Mouse (Mus musculus) kidney, postnatal 0 days (tissue): ENCODE measurements around the gene Afmid. TPM values are rescaled to one million over a fixed set of nuclear protein-coding genes. Genes with fewer than 3 reads are reported as not detected.
A peak's percentile ranks its signal among the peaks of the same experiment; 100 is the strongest.

Experiments
- ATAC-seq: fragments of 200-750 bp; cut with Nextera tagmentation; replicated peaks from 2 replicates; pipeline ENCODE4 v1.8.0; 2017; ENCODE audit warnings: low read depth, moderate number of reproducible peaks, moderate TSS enrichment, moderate library complexity; ENCODE audit not compliant: low FRiP score
- DNase-seq: peaks from one replicate; pipeline ENCODE4 v3.0.0-alpha.2; 2016; ENCODE audit warnings: low spot score
- H3K27ac ChIP-seq: fragments of 300-500 bp; sonication (generic); 2 replicates; pipeline ENCODE4 v1.5.1; 2014; ENCODE audit warnings: mild to moderate bottlenecking
- H3K27me3 ChIP-seq: fragments of 300-500 bp; sonication (generic); 2 replicates; pipeline ENCODE4 v1.6.1; 2014; ENCODE audit warnings: low read length, mixed read lengths; ENCODE audit not compliant: insufficient read depth
- H3K36me3 ChIP-seq: fragments of 300-500 bp; sonication (generic); 2 replicates; pipeline ENCODE4 v1.6.1; 2014; ENCODE audit warnings: low read length, mixed read lengths; ENCODE audit not compliant: insufficient read depth
- H3K4me1 ChIP-seq: fragments of 300-500 bp; sonication (generic); replicated peaks from 2 replicates; pipeline ENCODE4 v1.6.1; 2014; ENCODE audit warnings: antibody characterized with exemption, low read length, mixed read lengths; ENCODE audit not compliant: insufficient read depth
- H3K4me2 ChIP-seq: fragments of 300-500 bp; sonication (generic); 2 replicates; pipeline ENCODE4 v1.6.1; 2014; ENCODE audit warnings: mild to moderate bottlenecking, low read length, moderate library complexity, mixed read lengths
- H3K4me3 ChIP-seq: fragments of 300-500 bp; sonication (generic); replicated peaks from 2 replicates; pipeline ENCODE4 v1.5.1; 2014; ENCODE audit warnings: low read depth, low read length
- H3K9ac ChIP-seq: fragments of 300-500 bp; sonication (generic); 2 replicates; pipeline ENCODE4 v1.6.1; 2014; ENCODE audit warnings: low read depth, low read length
- H3K9me3 ChIP-seq: fragments of 300-500 bp; sonication (generic); replicated peaks from 2 replicates; pipeline ENCODE4 v1.6.1; 2016; ENCODE audit warnings: low read length, inconsistent platforms, mixed read lengths
- CTCF ChIP-seq: IDR thresholded peaks from 2 replicates; pipeline ENCODE4 v1.5.1; 2016; ENCODE audit warnings: antibody characterized with exemption, low read depth, mild to moderate bottlenecking, moderate library complexity
- WGBS: fragments of 180-500 bp; shearing (Covaris S2); extraction: QIAGEN DNeasy Blood & Tissue Kit; methylation state at CpG from one replicate; pipeline ENCODE4 v1.1.7; 2014; 5-methylcytosine and 5-hydroxymethylcytosine counted together
- polyA plus RNA-seq: library from polyadenylated mRNA; unstranded; fragments of >200 nt; fragmentation: Nextera tagmentation; extraction: Ambion mirVana; gene quantifications from 2 replicates; pipeline ENCODE4 v1.2.1, GENCODE M21; 2015

Afmid gene
- polyA plus RNA-seq, 1 experiment from 2014 or later = 4.5 TPM

- Histone ChIP-seq H3K4me1 (peaks cover 36% of the 10 kb centered on the region), H3K27me3 (no peaks in the 10 kb centered on the region), H3K4me3 (peak overlapping the region; percentile 46), H3K27ac (peak overlapping the region; percentile 99), H3K9ac (peak overlapping the region; percentile 68), H3K36me3 (peaks cover 22% of the 10 kb centered on the region), H3K9me3 (no peaks in the 10 kb centered on the region), H3K4me2 (peak overlapping the region; percentile 97)
- no peak for TF ChIP-seq CTCF
- WGBS = under 1% methylated on average over 38 of the region's 38 CpGs
- peak; percentile 10; the same call in 1 of the 2 replicates for ATAC-seq
- DNase-seq = peak; percentile 91
These were observed 46.1 kb upstream of the Afmid start for GRCm38 (mm10) chr11:117779434-117780198.

- no peak for TF ChIP-seq CTCF
- H3K4me1 ChIP-seq = peaks cover 36% of the 10 kb centered on the region
- DNase-seq (no peak), ATAC-seq (no peak; the same call in 1 of the 2 replicates)
- H3K9ac ChIP-seq = peak overlapping the region; percentile 68
- peak overlapping the region; percentile 99 for H3K27ac ChIP-seq
- no peaks in the 10 kb centered on the region for H3K27me3 ChIP-seq
- WGBS = under 1% methylated on average over 17 of the region's 17 CpGs
- H3K9me3 ChIP-seq = no peaks in the 10 kb centered on the region
- H3K36me3 ChIP-seq = peaks cover 21% of the 10 kb centered on the region
- peak overlapping the region; percentile 46 for H3K4me3 ChIP-seq
- peak overlapping the region; percentile 97 for H3K4me2 ChIP-seq
These were observed 45.6 kb upstream of the Afmid start for GRCm38 (mm10) chr11:117780199-117780515.

- peak; percentile 95 for DNase-seq
- Histone ChIP-seq H3K9ac (peak overlapping the region; percentile 68), H3K4me2 (peak overlapping the region; percentile 97), H3K36me3 (peaks cover 17% of the 10 kb centered on the region), H3K4me3 (peak overlapping the region; percentile 46), H3K27me3 (no peaks in the 10 kb centered on the region), H3K27ac (peak overlapping the region; percentile 99), H3K9me3 (no peaks in the 10 kb centered on the region), H3K4me1 (peaks cover 36% of the 10 kb centered on the region)
- peak; percentile 30; the same call in 1 of the 2 replicates for TF ChIP-seq CTCF
- ATAC-seq = peak; percentile 79
- whole genome bisulfite sequencing = under 1% methylated on average over 19 of the region's 19 CpGs
These were observed 45.1 kb upstream of the Afmid start for GRCm38 (mm10) chr11:117780582-117781111.

GRCm38 (mm10) chr11:117781199-117781821 is 44.4 kb upstream of the Afmid start:
- no peaks in the 10 kb centered on the region for H3K27me3 ChIP-seq
- DNase-seq = peak; percentile 82
- H3K9me3 ChIP-seq = no peaks in the 10 kb centered on the region
- no peak for TF ChIP-seq CTCF
- peak overlapping the region; percentile 97 for H3K4me2 ChIP-seq
- H3K9ac ChIP-seq = peak overlapping the region; percentile 52
- peaks cover 11% of the 10 kb centered on the region; the same call in 1 of the 2 replicates for H3K36me3 ChIP-seq
- WGBS = 8% methylated on average over 18 of the region's 18 CpGs
- peak; percentile 3; the same call in 1 of the 2 replicates for ATAC-seq
- H3K27ac ChIP-seq = peak overlapping the region; percentile 99
- H3K4me1 ChIP-seq = peaks cover 36% of the 10 kb centered on the region
- H3K4me3 ChIP-seq = peak overlapping the region; percentile 46

- peak within 1 kb of the TSS; percentile 97 for H3K4me2 ChIP-seq
- no peaks in the 10 kb centered on the region for H3K9me3 ChIP-seq
- WGBS = 40% methylated on average over 24 of the region's 24 CpGs
- H3K4me3 ChIP-seq = peak within 1 kb of the TSS; percentile 46
- H3K4me1 ChIP-seq = peaks cover 36% of the 10 kb centered on the region
- peak within 1 kb of the TSS; percentile 99 for H3K27ac ChIP-seq
- no peaks in the 10 kb centered on the region for H3K27me3 ChIP-seq
- H3K9ac ChIP-seq = peak within 1 kb of the TSS; percentile 52
- peaks cover 8% of the 10 kb centered on the region; the same call in 1 of the 2 replicates for H3K36me3 ChIP-seq
- no peak for TF ChIP-seq CTCF
- no peak for DNase-seq
- ATAC-seq = no peak
These were observed 43.6 kb upstream of the Afmid start, which contains the start of the genes Tmc8 and Tmc6 for GRCm38 (mm10) chr11:117781993-117782704. Gene Tmc8, plus strand, starts transcription at chr11:117782076. Gene Tmc6, minus strand, starts transcription at chr11:117782198.

GRCm38 (mm10) chr11:117782705-117783034 is 43.1 kb upstream of the Afmid start:
- H3K27ac ChIP-seq = peak overlapping the region; percentile 99
- H3K36me3 ChIP-seq = peaks cover 3% of the 10 kb centered on the region; the same call in 1 of the 2 replicates
- H3K27me3 ChIP-seq = no peaks in the 10 kb centered on the region
- no peaks in the 10 kb centered on the region for H3K9me3 ChIP-seq
- peak overlapping the region; percentile 52; the same call in 1 of the 2 replicates for H3K9ac ChIP-seq
- H3K4me2 ChIP-seq = peak overlapping the region; percentile 97
- DNase-seq = no peak
- WGBS = 51% methylated on average over 9 of the region's 9 CpGs
- peaks cover 36% of the 10 kb centered on the region for H3K4me1 ChIP-seq
- TF ChIP-seq CTCF = no peak
- H3K4me3 ChIP-seq = peak overlapping the region; percentile 26
- no peak for ATAC-seq
